Mouse (Mus musculus) C2C12 (cell line): ENCODE results near the gene Tmem56.

Source experiments
- CTCF ChIP-seq: IDR thresholded peaks from one replicate; pipeline ENCODE4 v1.5.1; 2011; ENCODE audit not compliant: control insufficient read depth, insufficient read depth, insufficient read length
- MYOD1 ChIP-seq: IDR thresholded peaks from one replicate; pipeline ENCODE4 v1.6.1; 2011; ENCODE audit warnings: low read depth; ENCODE audit not compliant: control insufficient read depth, insufficient read length

DNA sequence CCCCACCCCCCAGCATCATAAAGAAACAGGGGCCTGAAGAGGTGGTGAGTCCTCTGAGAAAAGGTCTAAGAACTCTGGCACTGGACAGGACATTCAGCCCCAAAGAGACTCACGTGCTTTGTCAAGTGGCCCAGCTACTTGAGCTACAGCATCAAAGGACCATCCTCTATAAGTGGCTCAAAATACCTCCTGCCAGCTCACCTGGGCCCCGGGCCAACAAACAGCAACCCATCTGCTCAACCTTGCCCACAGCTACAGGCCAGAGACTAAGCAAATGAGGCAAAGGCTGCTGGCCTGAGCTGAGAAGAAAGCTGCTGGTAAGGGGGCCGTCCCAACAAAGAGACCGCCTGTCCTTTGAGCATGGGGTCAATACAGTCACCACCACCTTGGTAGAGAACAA, 5.3 kb downstream of the Tmem56 start:
- TF ChIP-seq CTCF, result no peak
- TF ChIP-seq MYOD1, result no peak
